Mouse (Mus musculus): ENCODE results near the gene Lepr. TPM values are rescaled to one million over a fixed set of nuclear protein-coding genes. Genes with fewer than 3 reads are reported as not detected.
"Not testable (repeated sequence)": the region's sequence is repeated elsewhere in the genome, so short reads cannot be mapped to it uniquely, and the experiment has no call there.

Lepr gene
- polyA plus RNA-seq, 1 experiment from 2014 or later = 7.4 TPM

- Histone ChIP-seq H3K9me3 (replicated peaks; ENCODE audit: control insufficient read depth, low read length) (no peaks in the 10 kb centered on the region), H3K4me2 (ENCODE audit: low read depth, low read length) (no peak overlapping the region), H3K4me3 (replicated peaks; ENCODE audit: low read length) (no peak overlapping the region), H3K4me1 (ENCODE audit: control insufficient read depth, insufficient read depth, low read length) (no peaks in the 10 kb centered on the region), H3K27me3 (ENCODE audit: control insufficient read depth, insufficient read depth, low read length) (no peaks in the 10 kb centered on the region), H3K9ac (ENCODE audit: low read length) (no peak overlapping the region), H3K27ac (ENCODE audit: low read length) (no peak overlapping the region), H3K36me3 (ENCODE audit: control insufficient read depth, insufficient read depth, low read length) (no peaks in the 10 kb centered on the region)
- ATAC-seq (ENCODE audit: insufficient read depth, low FRiP score) = no peak
- WGBS = 91% methylated on average over 4 of the region's 4 CpGs
Measured at GRCm38 (mm10) chr4:101745534-101745933, 28.3 kb downstream of the Lepr start.

GRCm38 (mm10) chr4:101760490-101760889 is 43.3 kb downstream of the Lepr start:
- no peaks in the 10 kb centered on the region for H3K36me3 ChIP-seq (ENCODE audit: control insufficient read depth, insufficient read depth, low read length)
- H3K4me3 ChIP-seq (replicated peaks; ENCODE audit: low read length) = no peak overlapping the region
- no peaks in the 10 kb centered on the region for H3K9me3 ChIP-seq (replicated peaks; ENCODE audit: control insufficient read depth, low read length)
- no peak for ATAC-seq (ENCODE audit: insufficient read depth, low FRiP score)
- H3K27me3 ChIP-seq (ENCODE audit: control insufficient read depth, insufficient read depth, low read length) = no peaks in the 10 kb centered on the region
- H3K4me2 ChIP-seq (ENCODE audit: low read depth, low read length) = no peak overlapping the region
- WGBS = 90% methylated on average over 5 of the region's 5 CpGs
- no peak overlapping the region for H3K9ac ChIP-seq (ENCODE audit: low read length)
- no peaks in the 10 kb centered on the region for H3K4me1 ChIP-seq (ENCODE audit: control insufficient read depth, insufficient read depth, low read length)
- H3K27ac ChIP-seq (ENCODE audit: low read length) = no peak overlapping the region

GRCm38 (mm10) chr4:101843923-101844322 is 126.7 kb downstream of the Lepr start, which contains the start of gene B020004J07Rik:
TSS of gene B020004J07Rik (minus strand) at chr4:101844023.
- H3K27me3 ChIP-seq (ENCODE audit: control insufficient read depth, insufficient read depth, low read length); ATAC-seq (ENCODE audit: insufficient read depth, low FRiP score); H3K4me2 ChIP-seq (ENCODE audit: low read depth, low read length); H3K36me3 ChIP-seq (ENCODE audit: control insufficient read depth, insufficient read depth, low read length); H3K9ac ChIP-seq (ENCODE audit: low read length); H3K9me3 ChIP-seq (replicated peaks; ENCODE audit: control insufficient read depth, low read length); H3K27ac ChIP-seq (ENCODE audit: low read length); H3K4me3 ChIP-seq (replicated peaks; ENCODE audit: low read length); H3K4me1 ChIP-seq (ENCODE audit: control insufficient read depth, insufficient read depth, low read length): not testable (repeated sequence)
- WGBS = 88% methylated on average over 3 of the region's 4 CpGs

- Histone ChIP-seq H3K27ac (ENCODE audit: low read length) (no peak overlapping the region), H3K4me1 (ENCODE audit: control insufficient read depth, insufficient read depth, low read length) (no peaks in the 10 kb centered on the region), H3K9ac (ENCODE audit: low read length) (no peak overlapping the region), H3K9me3 (replicated peaks; ENCODE audit: control insufficient read depth, low read length) (0 out of 2 replicates have a peak, but pooled peaks cover 6% of the 10 kb centered on the region), H3K4me3 (replicated peaks; ENCODE audit: low read length) (no peak overlapping the region), H3K36me3 (ENCODE audit: control insufficient read depth, insufficient read depth, low read length) (no peaks in the 10 kb centered on the region), H3K27me3 (ENCODE audit: control insufficient read depth, insufficient read depth, low read length) (no peaks in the 10 kb centered on the region), H3K4me2 (ENCODE audit: low read depth, low read length) (no peak overlapping the region)
- WGBS = 53% methylated on average over 2 of the region's 2 CpGs
- ATAC-seq (ENCODE audit: insufficient read depth, low FRiP score) = no peak
Measured at GRCm38 (mm10) chr4:101850908-101851307, 133.7 kb downstream of the Lepr start.

- Histone ChIP-seq H3K9ac (ENCODE audit: low read length) (no peak overlapping the region), H3K4me2 (ENCODE audit: low read depth, low read length) (no peak overlapping the region), H3K36me3 (ENCODE audit: control insufficient read depth, insufficient read depth, low read length) (no peaks in the 10 kb centered on the region), H3K27ac (ENCODE audit: low read length) (no peak overlapping the region), H3K9me3 (replicated peaks; ENCODE audit: control insufficient read depth, low read length) (no peaks in the 10 kb centered on the region), H3K4me1 (ENCODE audit: control insufficient read depth, insufficient read depth, low read length) (no peaks in the 10 kb centered on the region), H3K4me3 (replicated peaks; ENCODE audit: low read length) (no peak overlapping the region), H3K27me3 (ENCODE audit: control insufficient read depth, insufficient read depth, low read length) (no peaks in the 10 kb centered on the region)
- 42% methylated on average over 6 of the region's 6 CpGs for WGBS
- no peak for ATAC-seq (ENCODE audit: insufficient read depth, low FRiP score)
Measured at GRCm38 (mm10) chr4:101860873-101861272, 143.7 kb downstream of the Lepr start.

- H3K4me3 ChIP-seq (replicated peaks; ENCODE audit: low read length) = no peak overlapping the region
- H3K9ac ChIP-seq (ENCODE audit: low read length) = no peak overlapping the region
- H3K27me3 ChIP-seq (ENCODE audit: control insufficient read depth, insufficient read depth, low read length) = no peaks in the 10 kb centered on the region
- H3K36me3 ChIP-seq (ENCODE audit: control insufficient read depth, insufficient read depth, low read length) = no peaks in the 10 kb centered on the region
- H3K4me2 ChIP-seq (ENCODE audit: low read depth, low read length) = no peak overlapping the region
- no peaks in the 10 kb centered on the region for H3K4me1 ChIP-seq (ENCODE audit: control insufficient read depth, insufficient read depth, low read length)
- 84% methylated on average over 5 of the region's 6 CpGs for WGBS
- H3K27ac ChIP-seq (ENCODE audit: low read length) = no peak overlapping the region
- H3K9me3 ChIP-seq (replicated peaks; ENCODE audit: control insufficient read depth, low read length) = no peaks in the 10 kb centered on the region
- ATAC-seq (ENCODE audit: insufficient read depth, low FRiP score) = no peak
Measured at GRCm38 (mm10) chr4:101862289-101862688, 145.1 kb downstream of the Lepr start.

Other genes with a start within 250 kb of the Lepr start
- gene Dnajc6, start 220.8 kb upstream of the Lepr start, polyA plus RNA-seq (2015; fragmentation: Nextera tagmentation; extraction: Ambion mirVana) = 1.5 and 2.4 TPM in 2 replicates
- 94.9 and 100 TPM in 2 replicates for gene Leprot, start 69.7 kb upstream of the Lepr start, polyA plus RNA-seq (2015; fragmentation: Nextera tagmentation; extraction: Ambion mirVana)
- not detected in 2 replicates for gene B020004J07Rik, start 126.6 kb downstream of the Lepr start, polyA plus RNA-seq (2015; fragmentation: Nextera tagmentation; extraction: Ambion mirVana)
- gene C130073F10Rik, start 176.4 kb downstream of the Lepr start, polyA plus RNA-seq (2015; fragmentation: Nextera tagmentation; extraction: Ambion mirVana) = not detected in 2 replicates
- not detected in 2 replicates for gene Gm12800, start 191.7 kb downstream of the Lepr start, polyA plus RNA-seq (2015; fragmentation: Nextera tagmentation; extraction: Ambion mirVana)
- gene Gm12794, start 223.0 kb downstream of the Lepr start, polyA plus RNA-seq (2015; fragmentation: Nextera tagmentation; extraction: Ambion mirVana) = not detected in 2 replicates